Mouse (Mus musculus) liver, adult (tissue): Measurements from ENCODE around the gene Tnf.

Experiments used
- GATA4 ChIP-seq: IDR thresholded peaks from 2 replicates; pipeline ENCODE4 v1.6.1; 2014; ENCODE audit warnings: mild to moderate bottlenecking, low read length; ENCODE audit not compliant: insufficient replicate concordance

The Tnf gene

GRCm38 (mm10) chr17:35236996-35237395 lies 35.2 kb upstream of the Tnf start:
- TF ChIP-seq GATA4: no peak

- no peak for TF ChIP-seq GATA4
These were observed 34.6 kb upstream of the Tnf start for GRCm38 (mm10) chr17:35236390-35236746.

- TF ChIP-seq GATA4: peak; percentile 84; the same call in 1 of the 2 replicates
These were observed 34.0 kb upstream of the Tnf start, which contains the start of gene Nfkbil1 for GRCm38 (mm10) chr17:35235614-35236389. TSS of gene Nfkbil1 (minus strand) at chr17:35235792.

GRCm38 (mm10) chr17:35234903-35235302 lies 33.1 kb upstream of the Tnf start:
- peak; percentile 13; the same call in 1 of the 2 replicates for TF ChIP-seq GATA4

- no peak for TF ChIP-seq GATA4
These were observed 31.5 kb upstream of the Tnf start, which contains the start of gene Atp6v1g2 for GRCm38 (mm10) chr17:35233114-35233980. TSS of gene Atp6v1g2 (plus strand) at chr17:35233660.

- TF ChIP-seq GATA4: no peak
These were observed 30.9 kb upstream of the Tnf start for GRCm38 (mm10) chr17:35232659-35233058.

GRCm38 (mm10) chr17:35232043-35232442 lies 30.2 kb upstream of the Tnf start:
- TF ChIP-seq GATA4: no peak

GRCm38 (mm10) chr17:35231022-35231421 lies 29.2 kb upstream of the Tnf start:
- no peak for TF ChIP-seq GATA4

- TF ChIP-seq GATA4: peak; percentile 72; the same call in 1 of the 2 replicates
These were observed 24.8 kb upstream of the Tnf start for GRCm38 (mm10) chr17:35226561-35227046.

GRCm38 (mm10) chr17:35225456-35225855 lies 23.6 kb upstream of the Tnf start:
- TF ChIP-seq GATA4: no peak

- no peak for TF ChIP-seq GATA4
These were observed 22.8 kb upstream of the Tnf start for GRCm38 (mm10) chr17:35224641-35225040.

GRCm38 (mm10) chr17:35222299-35222698 lies 20.5 kb upstream of the Tnf start:
- TF ChIP-seq GATA4: no peak

- no peak; the same call in 1 of the 2 replicates for TF ChIP-seq GATA4
These were observed 18.5 kb upstream of the Tnf start, which contains the start of gene Gm16181 for GRCm38 (mm10) chr17:35220156-35220952. TSS of gene Gm16181 (plus strand) at chr17:35220834.

GRCm38 (mm10) chr17:35219601-35220041 lies 17.8 kb upstream of the Tnf start:
- no peak for TF ChIP-seq GATA4
